Mouse (Mus musculus) heart, postnatal 36 days (tissue): ENCODE measurements around the gene Snx14. TPM values are rescaled to one million over a fixed set of nuclear protein-coding genes. Genes with fewer than 3 reads are reported as not detected.

Experiments used
- DNase-seq, 2 experiments: peaks; one replicate each; pipeline ENCODE4 v3.0.0; 2021 to 2022
- intact Hi-C: fragments of 180-260 bp; cut with DNase I; formaldehyde crosslinking; loops from one replicate; pipeline ENCODE4 v1.15.1; 2025
- total RNA-seq, 2 experiments: library from RNA; stranded (reverse); gene quantifications; 2 replicates each; pipeline ENCODE4 v1.2.3; 2021

The Snx14 gene
- total RNA-seq, 2 experiments from 2014 or later, result 22.7 to 24.0 TPM

DNA sequence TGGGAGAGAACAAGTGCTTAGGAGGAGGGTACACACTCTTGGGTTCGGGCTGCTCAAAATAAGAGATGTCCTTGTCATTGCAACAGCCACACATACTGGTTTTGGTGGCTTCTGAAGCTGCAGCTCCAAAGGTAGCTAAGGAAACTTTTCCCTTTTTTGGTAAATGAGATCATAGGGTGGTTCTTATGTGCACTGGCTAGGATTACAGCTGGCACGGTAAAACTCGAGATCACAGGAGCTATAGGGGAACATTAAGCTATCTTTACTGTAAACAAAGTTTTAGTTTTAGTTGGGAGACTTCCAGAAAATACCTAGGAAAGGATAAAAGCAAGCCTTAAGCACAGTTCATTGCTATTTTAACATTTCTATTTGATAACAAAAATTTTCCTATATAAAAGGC is 87.6 kb downstream of the Snx14 start:
- no peak for DNase-seq
- intact Hi-C loops, result no loop called here

DNA sequence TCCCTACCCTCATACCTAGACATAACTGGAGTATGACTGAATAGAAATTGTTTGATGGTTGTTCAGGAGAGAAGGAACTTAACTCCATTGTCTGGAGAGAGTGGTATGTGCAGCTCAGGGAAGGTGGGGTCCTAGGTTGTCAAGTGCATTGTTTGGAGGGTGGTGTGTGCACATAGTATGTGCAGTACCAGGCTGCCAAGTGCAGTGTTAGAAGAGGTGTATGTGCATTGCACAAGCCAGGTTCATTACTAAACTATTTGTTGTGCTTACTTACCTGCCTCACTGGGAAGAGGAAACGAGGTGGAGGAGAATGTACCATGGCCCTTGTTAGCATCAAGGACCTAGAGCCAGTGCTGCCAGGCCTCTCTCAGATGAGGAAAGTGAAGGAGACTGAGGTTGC is 88.4 kb downstream of the Snx14 start:
- no peak for DNase-seq
- intact Hi-C loops, result no loop called here

DNA sequence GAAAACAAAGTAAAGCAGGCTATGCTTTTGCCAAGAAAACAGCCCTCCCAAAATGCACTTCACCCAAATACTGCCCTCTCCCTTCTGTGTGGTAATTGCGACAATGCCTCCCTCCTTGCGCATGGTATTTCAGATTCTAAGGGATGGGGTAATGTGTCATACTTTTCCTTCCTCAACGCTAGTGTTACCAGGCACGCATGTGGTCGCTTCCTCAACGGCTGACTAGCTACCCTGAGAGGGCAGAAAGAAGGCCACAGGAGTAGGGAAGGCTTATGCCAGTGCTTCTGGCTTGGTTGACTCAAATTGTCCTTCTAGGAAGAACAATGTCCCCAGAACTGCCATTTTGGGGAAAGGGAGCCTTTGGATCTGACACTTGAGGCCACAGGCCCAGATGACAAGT is 90.1 kb downstream of the Snx14 start:
- no peak for DNase-seq
- intact Hi-C loops, result no loop called here

DNA sequence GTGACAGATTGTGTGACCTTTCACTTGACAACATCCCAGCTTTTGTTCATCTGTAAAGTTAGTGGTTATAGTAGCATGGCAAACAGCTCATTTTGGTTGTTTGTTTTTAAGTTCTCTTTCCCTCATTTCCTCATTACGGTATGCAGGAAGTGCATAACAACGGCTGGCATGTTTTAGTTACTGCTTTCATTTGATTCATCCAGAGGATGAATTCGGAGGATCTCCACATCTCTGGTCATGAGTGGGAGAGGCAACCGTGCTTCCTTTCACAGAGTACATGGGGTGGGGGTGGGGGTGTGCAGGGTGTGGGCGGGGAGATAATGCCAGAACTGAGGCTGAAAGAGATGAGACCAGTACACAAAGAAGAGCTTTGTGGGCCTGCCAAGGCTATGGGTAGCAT is 91.9 kb downstream of the Snx14 start:
- intact Hi-C loops, result no loop called here
- DNase-seq, result no peak

DNA sequence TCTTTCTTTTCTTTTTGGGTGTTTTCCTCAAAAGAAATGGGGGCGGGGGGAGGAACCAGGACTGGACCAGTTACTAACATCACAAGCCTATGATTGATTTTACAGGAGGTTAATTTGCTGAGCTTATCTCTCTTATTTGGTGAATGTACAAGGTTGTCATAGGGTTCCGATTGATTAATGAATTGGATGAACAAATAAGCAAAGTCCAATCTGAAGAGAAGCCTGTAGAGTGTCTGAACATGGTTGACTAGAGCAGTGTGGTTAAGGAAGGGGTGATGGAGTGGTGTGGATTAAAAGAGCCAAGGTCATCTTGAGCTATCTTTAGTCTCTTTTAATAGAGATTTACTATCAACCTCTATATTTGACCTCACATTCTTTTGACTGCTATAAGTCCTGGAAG is 94.3 kb downstream of the Snx14 start:
- no peak for DNase-seq
- intact Hi-C loops, result no loop called here

DNA sequence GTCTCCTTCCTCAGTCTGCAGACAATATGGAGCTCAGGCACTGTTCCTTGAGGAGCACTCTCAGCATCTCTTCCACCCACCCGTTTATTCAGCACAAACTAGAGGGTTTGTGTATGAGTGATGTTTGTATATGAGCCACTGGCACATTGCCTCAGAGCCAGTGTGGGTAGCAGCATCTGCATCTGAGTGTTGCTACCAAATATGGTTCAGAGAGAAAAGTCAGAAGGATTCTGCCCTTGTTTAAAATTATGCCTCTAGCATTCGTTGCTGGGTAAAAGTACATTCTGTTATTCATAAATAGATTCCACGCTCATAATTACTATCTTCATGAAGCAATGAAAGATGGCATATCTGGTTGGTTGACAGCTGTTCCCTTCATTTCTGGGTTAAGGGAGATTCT is 96.1 kb downstream of the Snx14 start:
- intact Hi-C loops, result no loop called here
- no peak for DNase-seq

DNA sequence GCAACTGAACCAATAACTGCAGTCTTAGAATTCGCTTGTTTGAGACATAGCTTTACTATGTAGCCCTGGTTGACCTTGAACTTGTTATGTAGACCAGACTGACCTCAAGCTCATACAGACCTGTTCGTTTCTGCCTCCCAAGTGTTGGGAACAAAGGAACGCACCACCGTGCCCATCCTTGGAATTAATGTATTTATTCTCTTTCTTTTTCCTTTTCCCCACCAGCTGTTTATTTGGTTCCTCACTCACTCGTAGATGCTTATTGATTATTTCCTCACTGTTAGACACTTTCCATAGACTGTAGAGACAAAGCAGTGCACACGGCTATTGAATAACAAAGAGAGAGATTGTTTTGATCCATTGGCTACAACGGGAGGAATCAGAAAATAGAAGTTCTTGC is 96.5 kb downstream of the Snx14 start:
- intact Hi-C loops, result no loop called here

DNA sequence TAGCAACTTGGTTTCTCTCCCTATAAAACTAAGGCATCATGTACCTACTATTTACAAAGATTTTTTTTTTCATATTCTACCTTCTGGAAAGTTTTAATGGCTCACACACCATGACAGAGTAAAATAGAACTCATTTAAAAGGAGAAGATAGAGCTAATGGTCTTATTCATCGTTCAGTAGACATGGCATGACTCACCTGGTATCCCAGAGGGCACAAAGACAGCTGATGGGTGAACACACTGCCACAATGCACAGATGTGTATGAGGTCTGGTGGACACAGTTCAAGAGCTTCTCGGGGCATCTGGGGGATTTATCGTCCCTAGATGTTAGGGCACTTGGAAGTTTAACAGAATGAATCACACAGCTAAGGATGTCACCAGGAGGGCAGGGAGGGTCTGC is 97.9 kb downstream of the Snx14 start:
- no peak for DNase-seq
- intact Hi-C loops, result no loop called here

More for the DNA sequence above, 96.5 kb downstream of the Snx14 start:
- no peak for DNase-seq

DNA sequence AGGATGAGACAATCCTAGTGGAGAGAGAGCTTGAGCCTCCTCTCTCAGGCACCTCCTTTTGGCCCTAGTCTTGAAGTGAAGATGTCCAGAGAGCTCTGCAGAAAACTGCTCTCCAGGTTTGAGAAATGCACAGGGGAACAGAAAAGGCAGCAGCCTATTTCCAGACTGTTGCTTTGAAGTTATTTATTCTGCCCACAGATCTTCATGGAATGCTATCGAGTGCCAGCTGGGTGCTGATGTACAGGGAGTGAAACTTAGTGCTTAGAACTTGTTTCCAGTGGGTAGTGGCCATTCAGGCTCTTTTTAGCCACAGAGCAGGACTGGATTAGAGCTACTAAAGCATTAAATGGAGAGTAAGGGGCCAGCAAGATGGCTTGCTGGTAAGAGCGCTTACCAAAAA is 102.9 kb downstream of the Snx14 start:
- intact Hi-C loops, result no loop called here
- DNase-seq, result no peak

DNA sequence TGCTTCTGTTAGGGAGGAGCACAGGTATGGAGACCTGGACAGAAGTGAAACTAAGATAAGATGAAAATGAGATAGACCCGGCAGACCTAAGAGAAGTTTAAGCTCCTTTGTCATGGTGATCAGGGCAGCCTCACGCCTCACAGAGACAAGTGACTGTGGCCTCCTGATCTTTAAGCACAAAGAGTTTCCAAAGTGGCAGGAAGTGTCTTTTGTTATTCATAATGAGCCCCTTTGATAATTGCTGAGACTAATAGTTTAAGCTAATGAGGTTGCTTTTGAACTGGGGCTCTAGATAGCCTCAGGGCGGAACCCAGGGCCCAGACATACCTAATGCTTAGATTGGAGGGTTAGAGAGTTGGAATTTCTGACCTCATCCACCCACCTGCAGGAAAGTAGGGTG is 106.3 kb downstream of the Snx14 start:
- intact Hi-C loops, result no loop called here
- no peak for DNase-seq

DNA sequence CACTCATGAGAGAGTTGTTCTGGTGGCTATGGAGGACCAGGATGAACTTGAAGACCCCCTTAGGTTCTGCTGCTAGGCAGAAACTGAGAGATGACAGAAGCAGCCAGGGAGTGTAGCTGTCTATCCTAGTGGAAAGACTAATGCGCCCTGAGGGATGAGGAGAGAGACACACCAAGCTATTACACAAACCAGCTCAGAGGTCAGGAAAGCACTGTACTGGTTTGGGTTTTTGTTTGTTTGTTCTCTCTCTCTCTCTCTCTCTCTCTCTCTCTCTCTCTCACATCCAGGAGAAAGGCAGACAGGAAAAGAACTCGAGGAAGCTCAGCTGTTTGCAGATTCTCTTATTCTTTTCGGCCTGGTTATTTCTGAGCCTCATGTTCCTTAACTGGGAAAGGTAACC is 108.4 kb downstream of the Snx14 start:
- intact Hi-C loops, result no loop called here
- DNase-seq, result no peak

DNA sequence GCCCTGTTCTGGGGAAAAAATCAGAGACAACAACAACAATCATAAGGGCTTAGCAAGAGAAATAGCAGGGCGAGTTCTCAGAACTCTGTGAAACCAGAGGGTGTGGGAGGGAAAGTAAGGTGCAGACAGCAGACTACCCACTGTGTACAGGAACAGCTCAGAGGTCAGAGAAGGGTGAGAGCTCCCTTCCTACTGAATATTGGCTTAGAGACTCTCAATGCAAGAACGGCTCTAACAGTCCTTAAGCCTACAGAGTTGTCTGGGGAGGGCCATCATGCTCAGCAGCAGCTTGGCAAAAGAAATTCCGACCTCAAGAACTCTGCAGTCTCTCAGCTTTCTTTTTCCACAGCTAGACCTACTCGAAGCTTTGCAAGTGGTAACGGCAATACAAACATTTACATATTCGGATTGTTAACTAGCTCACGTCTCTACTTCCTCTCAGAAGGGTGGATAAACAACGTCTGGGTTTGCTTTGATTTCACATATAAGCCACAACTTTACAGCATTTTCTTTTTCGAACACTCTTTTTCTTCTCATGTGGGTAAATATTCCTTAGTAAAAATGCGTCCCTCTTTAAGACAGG is 109.5 kb downstream of the Snx14 start:
- intact Hi-C loops, result loop anchor here (5.0 kb wide), 2 partner anchors 52 to 87 kb away; no protein-coding TSS in a partner anchor

DNA sequence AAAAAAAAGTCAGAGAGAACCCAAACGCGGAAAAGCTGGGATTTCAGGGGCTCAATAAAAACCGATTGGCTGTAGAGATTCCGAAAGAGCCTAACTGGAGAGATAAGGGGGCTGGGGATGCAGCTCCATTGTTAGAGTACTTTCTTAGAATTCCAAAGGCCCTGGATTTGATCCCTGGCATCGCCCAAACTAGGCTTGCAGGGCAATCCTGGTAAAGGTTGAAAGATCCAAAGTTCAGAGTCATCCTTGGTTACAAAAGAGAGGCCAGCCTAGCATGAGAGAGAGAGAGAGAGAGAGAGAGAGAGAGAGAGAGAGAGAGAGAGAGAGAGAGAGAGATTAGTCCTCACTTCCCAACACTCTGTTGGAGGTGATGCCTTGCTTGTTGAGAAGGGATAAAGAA is 110.1 kb downstream of the Snx14 start:
- intact Hi-C loops, result loop anchor here (5.0 kb wide), 2 partner anchors 51 to 86 kb away; no protein-coding TSS in a partner anchor
- DNase-seq, result no peak

More for the DNA sequence above, 109.5 kb downstream of the Snx14 start:
- no peak for DNase-seq

DNA sequence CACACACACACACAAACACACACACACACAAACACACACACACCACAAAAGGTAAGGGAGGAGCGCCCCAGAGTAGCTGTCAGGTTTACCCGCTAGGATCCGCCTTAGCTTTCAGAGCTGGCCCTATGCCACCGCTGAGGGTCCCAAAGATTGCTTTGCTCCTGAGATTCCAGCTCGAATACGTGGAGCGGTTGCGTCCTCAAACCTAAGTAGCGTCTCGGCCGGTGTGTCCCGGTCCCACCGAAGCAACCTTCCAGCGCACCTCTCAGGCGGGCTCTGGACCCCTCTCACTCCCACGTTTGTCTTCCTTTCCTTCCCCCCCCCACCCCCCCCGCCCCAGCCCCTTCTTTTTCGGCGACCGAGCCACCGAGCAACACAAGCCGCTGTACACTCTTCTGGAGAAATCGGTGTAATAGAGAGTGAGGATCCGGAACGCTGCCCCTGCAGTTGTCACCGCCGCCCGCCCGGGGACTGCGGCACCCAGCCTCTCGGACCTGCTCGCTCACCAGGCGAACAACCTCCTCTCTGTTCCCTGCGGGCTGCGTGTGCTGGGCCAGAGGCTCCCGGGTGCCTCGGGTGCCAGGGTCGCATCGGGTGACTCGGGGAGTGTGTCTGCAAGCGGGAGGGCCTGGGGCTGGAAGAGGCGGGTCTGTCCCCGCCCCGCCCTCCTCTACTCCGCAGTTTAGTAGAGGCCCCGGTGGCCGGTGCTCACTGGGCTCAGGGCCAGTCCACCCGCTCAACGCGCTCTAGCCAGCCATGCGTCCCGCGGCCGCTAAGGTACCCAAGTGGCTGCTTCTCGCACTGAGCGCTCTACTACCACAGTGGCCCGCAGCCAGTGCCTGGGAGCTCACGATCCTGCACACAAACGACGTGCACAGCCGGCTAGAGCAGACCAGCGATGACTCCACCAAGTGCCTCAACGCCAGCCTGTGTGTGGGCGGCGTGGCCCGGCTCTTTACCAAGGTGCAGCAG is 111.5 kb downstream of the Snx14 start, which contains the start of gene Nt5e:
Gene Nt5e, plus strand, starts transcription at position 268 of the 972 bp plus-strand sequence.
- peak; percentile 74 to 77 for DNase-seq
- intact Hi-C loops, result loop anchor here (2.0 to 5.0 kb wide), 3 partner anchors 36 to 85 kb away; no protein-coding TSS in a partner anchor

Other genes starting within 250 kb of the Snx14 start
- 10 to 100 TPM; 13.0 to 14.1 TPM for gene Nt5e, start 111.8 kb downstream of the Snx14 start, total RNA-seq
- 1 to 10 TPM in 1 of 2 experiments, not detected in 1; 1.7 TPM for gene Gm20537, start 17.7 kb upstream of the Snx14 start, total RNA-seq
- gene Syncrip, start 43.6 kb upstream of the Snx14 start, total RNA-seq, result 10 to 100 TPM; 59.9 to 63.2 TPM
- gene Zfp949, start 109.1 kb upstream of the Snx14 start, total RNA-seq, result 10 to 100 TPM in 1 of 2 experiments, 1 to 10 TPM in 1; 9.2 to 10.1 TPM
- gene Trim43a, start 141.9 kb upstream of the Snx14 start, total RNA-seq, result under 1 TPM in 1 of 2 experiments, not detected in 1; 0.16 TPM